Mouse (Mus musculus) skeletal muscle tissue, adult 2 months (tissue): ENCODE data around the gene Cyp2s1.

Experiments used
- DNase-seq: peaks from one replicate; pipeline ENCODE4 v3.0.0-alpha.2; 2012; ENCODE audit warnings: low read depth, low spot score

Gene Cyp2s1

DNA sequence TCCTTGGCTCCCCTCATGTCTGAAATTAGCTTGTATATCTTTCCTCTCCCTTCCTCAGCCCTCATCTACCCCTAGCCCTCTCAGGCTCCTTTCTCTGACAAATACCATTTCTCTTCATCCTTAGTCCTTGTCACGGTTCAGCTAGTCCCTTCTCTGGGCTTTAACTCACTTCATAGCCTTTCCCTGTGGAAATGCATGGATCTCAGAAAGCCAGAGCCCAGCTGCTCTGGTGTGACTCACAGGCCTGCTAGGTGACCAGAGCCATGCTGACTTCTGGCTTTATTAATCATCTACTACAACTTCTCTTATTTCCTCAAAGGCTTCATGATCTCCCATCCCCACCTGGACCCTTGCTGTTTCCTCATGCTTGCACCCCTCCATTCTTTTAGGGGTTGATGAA is 4.5 kb downstream of the Cyp2s1 start:
- no peak for DNase-seq

DNA sequence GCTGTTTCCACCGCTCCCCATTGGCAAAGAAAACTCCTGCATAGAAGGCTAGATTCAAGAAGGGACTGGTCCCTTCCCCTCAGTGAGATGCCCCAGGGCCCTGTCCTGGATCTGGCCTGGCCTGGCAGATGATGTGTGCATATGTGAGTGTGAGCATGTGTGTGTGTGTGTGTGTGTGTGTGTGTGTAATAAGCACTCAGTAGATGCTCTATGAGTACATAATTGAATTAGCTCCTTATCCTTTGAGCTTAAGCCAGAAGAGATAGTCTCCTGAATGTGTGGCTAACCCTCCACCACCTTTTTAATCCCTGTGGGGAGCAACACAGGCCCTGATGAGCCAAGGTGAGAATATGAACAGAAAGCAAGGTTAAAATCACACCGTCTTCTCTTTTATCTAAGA is 5.0 kb downstream of the Cyp2s1 start:
- no peak for DNase-seq

DNA sequence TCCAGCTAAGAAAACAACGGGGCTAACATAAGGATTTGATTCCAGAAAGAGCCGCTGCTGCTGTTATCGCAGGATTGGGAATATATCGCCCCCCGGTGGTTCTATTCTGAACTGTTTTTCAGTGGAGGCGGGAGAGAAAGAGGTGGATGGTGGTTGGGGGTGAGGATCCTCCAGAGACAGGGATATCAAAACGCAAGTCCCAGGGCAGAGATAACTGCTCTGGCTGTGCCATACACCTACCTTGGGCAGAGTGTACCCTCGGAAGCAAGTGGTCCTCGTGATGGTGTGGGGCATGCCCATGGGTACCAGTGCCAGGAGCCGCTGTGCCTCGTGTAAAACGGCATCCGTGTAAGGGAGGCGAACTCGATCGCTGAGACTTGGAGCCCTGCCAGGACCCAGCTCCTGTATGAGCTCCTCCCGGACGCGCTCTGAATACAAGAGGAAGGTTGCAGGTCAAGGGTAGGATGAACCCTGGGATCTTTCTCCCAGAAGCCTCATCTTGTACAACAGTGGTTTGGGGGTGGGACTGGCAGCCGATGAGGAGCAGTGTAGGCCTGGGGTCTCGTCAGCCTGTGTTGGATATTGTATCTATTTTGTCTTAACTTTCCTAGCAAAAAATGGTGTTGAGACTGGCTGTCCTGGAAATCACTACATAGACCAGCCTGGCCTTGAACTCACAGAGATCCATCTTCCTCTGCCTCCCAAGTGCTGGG is 10.9 kb downstream of the Cyp2s1 start:
- no peak for DNase-seq

DNA sequence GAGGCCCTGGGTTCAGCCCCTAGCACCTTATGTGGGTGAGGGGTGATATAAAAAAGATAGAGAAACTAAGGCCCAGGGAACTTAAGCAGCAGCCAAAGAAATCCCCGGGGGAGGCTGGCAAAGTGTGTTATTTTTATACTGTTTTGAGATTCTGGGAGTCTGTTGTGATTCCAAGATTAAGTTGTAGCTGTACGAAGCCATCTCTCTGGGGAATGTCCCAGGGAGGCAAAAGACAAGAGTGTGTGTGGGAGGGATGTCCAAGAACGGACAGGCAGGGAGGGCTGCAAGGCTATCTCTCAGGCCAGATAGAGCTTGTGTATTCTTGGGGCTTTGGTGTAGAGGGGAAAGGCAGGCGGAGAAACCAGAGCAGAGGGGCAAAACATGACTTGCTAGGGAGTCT is 11.9 kb downstream of the Cyp2s1 start:
- no peak for DNase-seq

DNA sequence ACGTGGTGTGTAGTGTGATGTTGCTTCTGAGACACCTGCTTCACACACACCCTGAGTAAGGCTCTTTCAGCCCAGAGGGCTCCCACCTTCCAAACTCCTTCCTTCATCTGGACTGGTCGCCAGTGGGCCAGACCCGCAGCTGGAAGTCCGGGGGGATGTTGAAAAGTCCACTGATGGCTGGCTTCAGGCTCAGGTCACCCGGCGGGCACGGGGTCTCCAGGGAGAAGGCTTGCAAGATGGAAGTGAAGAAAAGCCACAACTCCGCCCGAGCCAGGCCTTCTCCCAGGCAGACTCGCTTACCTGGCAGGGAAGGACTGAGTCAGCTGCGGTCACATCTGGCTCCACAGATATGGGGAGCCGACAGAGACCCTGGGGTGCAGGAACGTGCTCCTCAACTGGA is 13.3 kb downstream of the Cyp2s1 start:
- DNase-seq, result no peak

DNA sequence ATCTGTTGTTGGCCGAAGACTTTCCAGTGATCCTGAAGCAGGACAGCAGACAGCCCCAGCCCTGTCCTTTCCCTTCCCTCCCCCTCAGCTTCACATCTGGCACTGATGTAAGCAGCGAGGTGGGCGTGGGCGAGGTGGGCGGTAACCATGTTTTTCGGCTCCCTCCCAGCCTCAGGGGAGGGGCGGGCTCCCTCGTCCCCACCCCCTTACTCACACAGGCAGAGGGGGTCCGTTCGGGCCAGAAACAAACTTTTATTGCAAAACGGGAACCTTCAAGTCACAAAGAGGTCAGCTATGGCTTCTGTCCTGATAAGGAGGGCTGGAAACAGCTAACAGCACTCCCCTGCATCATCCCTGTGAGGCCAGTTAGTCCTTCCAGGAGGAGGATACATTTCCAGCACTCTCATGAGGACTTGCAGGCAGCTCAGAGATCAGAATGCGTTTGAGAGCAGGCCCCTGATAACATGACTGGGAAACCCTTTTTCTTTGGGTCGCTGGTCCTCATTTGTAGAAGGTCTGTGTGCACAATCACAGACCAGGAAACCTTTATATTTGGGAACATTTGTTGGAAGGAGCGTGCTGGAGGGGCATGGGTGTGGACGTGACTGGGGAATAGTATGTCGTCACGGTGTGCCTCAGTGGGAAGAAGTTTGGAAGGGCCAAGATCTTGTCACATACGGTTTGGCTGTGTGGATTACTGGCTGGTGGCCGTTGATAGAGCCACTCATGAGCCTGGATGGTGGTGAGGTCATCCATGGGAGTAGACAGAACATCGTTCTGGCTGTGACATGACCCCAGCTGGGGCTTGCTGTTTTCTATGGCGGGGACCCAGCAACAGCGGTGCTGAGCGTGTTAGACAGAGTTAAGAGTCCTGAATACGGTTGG is 14.2 kb downstream of the Cyp2s1 start:
- DNase-seq, result peak; percentile 93

DNA sequence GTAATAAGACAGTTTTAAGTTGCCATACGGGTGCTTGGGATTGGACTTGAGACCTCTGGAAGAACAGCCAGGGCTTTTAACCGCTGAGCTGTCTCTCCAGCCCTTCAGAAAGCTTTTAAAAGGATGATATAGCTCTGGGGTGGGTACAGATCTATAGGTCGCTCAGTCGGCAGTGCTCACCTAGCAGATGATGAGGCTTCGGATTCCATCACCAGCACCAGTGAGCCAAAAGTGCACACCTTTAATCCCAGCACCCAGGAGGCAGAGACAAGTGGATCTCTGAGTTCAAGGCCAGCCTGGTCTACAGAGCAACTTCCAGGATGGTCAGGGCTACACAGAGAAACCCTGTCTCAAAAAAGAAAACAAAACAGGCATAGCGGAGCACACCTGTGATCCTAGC is 15.7 kb downstream of the Cyp2s1 start:
- DNase-seq, result no peak

DNA sequence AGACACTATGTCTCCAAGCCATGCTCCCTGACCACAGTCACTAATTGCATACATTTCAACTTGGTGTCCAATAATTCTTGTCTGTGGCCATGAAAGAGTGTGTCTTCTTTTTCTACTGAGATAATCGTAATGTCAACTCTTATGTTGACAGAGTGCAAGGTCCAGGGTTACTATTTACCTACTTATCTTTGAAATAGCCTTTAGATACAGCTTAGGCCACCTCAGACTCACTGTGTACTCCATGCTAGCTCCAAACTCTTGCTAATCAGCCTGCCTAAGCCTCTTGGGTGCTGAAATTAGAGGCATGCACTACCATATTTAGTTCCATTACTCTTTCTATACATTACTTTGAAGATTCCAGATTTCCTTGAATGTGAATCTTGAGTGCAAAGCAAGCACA is 17.3 kb downstream of the Cyp2s1 start:
- no peak for DNase-seq

DNA sequence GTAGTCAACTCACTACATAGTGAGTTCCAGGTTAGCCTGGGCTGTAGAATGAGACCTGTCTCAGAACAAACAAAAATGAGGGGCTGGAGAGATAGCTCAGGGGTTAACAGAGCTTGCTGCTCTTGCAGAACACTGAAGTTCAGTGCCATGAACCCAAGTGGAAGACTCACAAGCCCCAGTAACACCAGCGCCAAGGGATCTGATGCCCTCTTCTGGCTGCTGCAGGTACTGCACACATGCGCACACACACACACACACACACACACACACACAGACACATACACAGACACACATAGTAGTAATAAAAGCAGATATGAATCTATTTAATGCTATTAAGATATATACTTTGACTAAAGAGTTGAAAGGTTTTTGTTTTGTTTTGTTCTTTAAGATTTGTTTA is 18.2 kb downstream of the Cyp2s1 start:
- no peak for DNase-seq

DNA sequence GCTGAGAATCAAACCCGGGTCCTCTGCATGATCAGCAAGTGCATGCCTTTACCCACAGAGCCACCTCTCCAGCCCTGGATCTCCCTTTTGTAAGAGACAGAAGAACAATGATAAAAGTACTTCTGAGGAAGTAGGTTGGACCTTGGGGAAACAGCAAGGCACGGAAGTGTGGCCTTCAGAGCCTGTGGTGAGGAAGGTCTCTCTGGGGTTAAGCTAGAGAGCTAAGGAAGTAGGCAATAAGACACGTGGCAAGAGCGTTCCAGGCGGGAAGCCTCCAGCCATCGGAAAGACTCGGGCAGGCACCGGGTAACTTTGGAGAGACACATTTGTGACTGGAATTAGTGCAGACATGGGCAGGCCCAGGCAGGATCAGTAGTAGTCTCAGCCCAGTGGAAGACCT is 21.9 kb downstream of the Cyp2s1 start:
- no peak for DNase-seq

DNA sequence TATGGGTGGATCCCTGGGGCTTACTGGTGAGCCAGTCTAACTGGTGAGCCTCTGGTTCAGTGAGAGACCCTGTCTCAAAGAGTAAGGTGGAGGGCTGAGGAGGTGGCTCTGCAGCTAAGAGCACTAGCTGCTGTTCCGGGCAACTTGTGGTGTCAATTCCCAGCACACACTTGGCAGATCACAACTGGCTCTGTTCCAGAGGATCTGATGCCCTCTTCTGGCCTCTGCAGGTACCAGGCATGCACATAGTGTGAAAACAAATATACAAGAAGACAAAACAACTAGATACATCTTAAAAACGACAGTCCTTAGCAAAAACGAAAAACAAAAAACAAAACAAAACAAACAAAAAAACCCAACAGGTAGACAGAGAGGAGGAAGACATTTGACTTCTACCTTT is 23.0 kb downstream of the Cyp2s1 start:
- no peak for DNase-seq

DNA sequence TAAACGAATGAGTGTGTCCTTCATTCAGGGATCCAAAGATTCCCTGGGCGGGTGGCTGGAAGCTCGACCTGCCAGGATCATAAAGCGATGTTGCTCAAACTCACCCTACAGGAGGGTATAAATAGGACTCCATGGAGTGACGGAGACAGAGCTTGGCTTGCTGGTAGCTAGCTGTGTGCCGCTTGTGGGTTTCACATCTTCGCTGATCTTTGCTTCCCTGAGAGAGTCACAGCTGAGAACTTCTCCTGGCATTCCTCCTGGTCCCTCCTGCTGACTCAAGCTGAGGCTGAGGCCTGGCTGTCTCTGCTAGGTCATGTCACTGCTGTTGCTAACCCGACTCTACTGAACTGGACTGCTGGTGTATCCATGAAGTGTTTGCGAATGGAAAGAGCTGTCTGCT is 23.7 kb downstream of the Cyp2s1 start:
- DNase-seq, result peak; percentile 57

DNA sequence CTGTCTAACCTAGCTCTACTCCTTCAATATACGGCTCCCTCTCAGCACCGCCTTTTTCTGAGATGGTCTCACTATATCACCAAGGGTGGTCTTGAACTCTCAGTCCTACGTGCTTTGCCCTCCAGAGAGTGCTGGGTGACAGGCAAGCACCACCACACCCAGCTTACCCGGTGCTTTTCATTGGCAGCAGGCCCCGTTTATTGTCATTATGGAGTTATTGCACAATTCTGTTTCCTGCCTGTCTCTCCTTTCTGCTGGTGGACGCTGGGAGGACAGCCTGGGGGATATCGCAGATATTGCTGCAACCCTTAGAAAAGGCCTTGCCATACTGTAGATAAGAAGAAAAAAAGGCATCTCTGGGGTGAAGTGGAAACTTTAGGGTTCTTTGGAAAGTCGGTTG is 26.1 kb downstream of the Cyp2s1 start:
- DNase-seq, result peak; percentile 62

DNA sequence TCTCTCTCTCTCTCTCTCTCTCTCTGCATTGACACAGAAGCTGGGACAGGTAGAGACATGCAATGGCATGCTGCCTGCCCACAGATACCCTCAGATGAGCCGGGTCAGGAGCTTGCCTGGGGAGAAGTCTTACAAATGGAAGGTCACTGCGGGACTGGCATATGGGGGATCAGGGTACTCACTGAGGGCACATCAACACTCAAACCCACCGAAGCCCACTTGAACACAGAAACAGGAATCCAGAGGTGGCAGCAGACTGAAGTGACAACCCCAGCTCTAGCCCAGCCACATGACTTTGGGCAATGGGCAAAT is 27.6 kb downstream of the Cyp2s1 start:
- DNase-seq, result no peak

DNA sequence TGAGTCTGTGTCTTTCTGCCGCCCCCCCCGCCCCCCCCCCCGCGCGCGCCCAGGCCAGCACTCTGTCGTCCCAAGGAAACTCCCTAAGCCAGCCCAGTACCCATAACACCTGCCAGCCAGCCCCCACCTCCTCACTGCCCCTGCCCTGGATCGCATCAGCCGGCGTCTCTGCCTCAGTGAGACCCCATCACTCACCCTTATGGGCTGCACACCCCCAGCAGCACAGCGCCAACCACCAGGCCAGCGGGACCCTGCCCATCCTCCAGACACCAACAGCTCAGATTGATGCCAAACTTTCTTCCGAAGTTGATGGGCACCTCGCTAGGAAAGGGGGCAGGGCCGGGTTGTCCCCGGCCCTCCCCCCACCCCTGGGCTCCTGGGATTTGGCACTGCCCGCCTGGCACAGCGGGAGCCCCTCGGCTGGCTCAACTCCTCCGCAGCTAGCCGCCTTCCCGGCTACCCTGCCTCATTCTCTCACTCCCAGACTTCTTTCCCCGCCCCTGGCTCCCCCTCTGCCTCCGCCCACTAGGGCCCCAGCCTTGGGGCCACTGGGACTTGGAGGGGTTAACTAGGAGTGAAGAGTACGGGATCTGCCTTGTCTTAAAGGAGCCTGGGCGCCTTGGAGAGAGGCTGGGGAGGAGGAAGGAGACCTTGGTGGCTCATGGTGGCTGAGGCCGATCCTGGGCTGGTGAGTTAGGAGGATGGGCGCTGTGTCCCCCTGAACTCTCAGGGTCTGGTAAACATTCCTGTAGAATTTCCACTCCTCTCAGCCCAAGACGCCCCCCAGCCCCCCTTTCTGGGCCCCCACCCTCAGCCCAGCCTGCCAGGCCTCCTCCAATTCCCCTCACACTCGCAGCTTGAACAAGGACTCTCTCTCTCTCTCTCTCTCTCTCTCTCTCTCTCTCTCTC is 28.2 kb downstream of the Cyp2s1 start, which contains the start of gene Axl:
Axl (minus strand) TSS at position 486 of the 909 bp plus-strand sequence.
- DNase-seq, result peak; percentile 73

DNA sequence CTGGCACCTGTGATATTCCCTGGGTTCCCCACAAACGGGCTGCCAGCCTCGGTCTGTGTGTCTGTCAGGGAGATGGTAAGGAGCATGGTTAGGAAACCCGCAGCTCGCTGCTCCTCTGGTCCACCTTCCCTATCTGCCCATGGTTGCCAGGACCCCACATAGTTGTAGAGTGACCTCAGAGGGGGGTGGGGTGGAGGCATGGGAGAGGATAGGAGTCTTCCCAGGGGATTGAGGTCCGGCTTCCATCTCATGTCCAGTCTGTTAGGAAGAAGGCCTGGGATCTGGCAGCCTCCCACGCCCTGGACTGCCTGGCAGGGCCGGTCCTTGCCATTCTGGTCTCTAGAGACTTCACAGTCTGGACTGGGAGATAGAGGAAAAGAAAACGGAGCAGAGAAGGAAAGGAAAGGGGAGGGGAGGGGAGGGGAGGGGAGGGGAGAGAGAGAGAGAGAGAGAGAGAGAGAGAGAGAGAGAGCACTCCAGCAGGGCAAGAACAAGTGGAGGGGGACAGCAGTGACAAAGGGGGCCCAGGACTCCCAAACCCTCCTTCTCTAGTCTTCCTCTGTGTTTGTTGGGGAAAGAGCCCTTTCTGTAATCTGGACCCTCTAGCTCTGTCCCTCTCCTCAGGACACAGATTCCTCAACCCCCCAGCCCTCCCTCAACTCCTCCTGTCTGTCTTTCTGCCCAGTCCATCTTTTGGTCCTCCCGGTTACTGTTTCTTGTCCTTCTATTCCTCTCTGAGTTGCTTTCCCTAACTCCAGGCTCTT is 29.1 kb downstream of the Cyp2s1 start:
- DNase-seq, result no peak

DNA sequence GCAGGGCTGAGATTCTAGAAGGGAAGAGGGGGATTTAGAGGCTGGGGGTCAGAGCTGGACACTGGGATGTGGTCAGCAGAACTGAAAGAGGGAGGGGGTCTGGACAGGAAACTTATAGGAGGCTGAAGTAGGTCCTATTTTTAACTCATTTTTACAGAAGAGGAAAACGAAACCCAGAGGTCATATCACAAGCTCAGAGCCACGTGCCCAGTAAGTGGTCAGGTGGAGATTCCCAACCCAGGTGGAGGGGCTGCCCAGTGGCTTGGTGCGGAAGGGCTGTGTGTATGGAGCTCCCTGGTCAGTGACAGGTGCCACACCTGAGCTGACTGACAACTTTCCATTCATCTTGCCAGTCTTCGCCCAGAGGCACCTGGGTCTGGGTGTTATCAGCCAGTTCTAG is 29.7 kb downstream of the Cyp2s1 start:
- no peak for DNase-seq

DNA sequence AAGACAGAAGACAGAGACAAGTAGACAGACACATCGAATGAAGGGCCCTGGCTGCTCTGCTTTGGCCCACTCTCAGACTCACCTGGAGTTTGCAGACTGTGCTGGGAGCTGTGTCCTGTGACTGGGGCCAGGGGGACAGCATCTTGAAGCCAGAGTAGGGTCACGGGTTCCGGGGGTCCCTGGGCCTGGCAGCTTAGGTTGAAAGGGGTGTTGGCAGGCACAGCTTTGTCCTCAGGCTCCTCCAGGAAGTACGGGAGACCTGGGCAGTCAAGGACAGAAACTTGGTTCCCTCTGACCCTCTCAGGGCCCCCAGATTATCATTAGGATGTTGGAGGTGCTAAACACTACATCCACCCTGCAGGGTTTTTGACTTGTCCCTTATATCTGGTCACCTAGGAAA is 31.0 kb downstream of the Cyp2s1 start:
- DNase-seq, result no peak

DNA sequence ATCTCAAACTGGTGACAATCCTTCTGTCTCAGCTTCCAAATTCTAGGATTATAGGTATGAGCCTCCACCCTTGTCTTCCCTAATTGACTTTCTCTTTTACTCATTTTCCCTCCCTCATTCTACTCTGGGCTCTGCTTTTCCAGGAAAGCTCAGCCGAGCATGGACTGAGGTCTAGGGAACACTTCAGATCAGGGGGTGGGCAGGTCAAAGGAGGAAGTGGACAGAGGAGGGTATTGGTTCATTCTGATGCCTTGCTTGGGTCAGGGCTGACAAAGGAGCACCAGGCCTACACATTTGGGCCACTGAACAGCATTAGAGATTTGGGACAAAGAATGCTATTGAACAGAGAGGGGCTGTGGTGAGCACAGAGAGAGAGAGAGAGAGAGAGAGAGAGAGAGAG is 31.9 kb downstream of the Cyp2s1 start:
- no peak for DNase-seq

DNA sequence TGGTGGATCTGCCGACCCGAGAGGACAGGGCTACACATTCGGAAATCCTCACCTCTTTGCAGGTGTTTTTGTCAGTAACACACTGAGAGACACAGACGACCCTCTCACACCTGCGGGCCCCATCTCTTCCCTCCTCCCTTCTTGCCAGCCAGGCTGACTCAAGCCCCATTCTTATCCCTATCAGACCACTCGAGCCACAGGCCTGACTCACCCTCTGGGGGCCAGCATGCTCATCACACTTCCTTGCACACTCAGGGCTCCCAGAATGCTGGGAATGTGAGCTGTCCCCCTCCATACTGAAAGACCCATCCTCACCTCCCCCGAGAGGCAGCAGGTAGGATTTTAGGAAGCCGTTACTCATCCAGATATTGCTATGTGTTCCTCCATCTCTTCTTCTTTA is 33.0 kb downstream of the Cyp2s1 start:
- no peak for DNase-seq

DNA sequence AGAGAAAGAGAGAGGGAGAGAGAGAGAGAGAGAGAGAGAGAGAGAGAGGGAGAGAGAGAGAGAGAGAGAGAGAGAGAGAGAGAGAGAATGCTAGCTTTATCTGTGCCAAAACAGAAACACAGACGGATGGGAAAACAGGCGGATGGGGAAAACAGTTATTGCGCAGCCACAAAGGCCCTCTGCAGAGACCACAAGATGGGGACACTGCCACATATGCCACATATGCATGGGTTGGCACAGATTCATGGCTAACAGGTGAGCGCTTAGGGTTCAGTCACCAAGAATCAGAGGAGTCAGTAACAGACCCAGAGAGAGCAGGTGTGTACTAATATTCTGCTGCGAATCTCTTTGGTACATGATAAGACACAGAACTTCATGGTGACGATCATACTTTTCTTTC is 34.0 kb downstream of the Cyp2s1 start:
- DNase-seq, result no peak
